Mouse (Mus musculus) frontal cortex, postnatal 14 days (tissue): ENCODE measurements around the gene Gm8653.
"Not testable (repeated sequence)": the region's sequence is repeated elsewhere in the genome, so short reads cannot be mapped to it uniquely, and the experiment has no call there.

ENCODE experiments used
- DNase-seq, 2 experiments: peaks; one replicate each; pipeline ENCODE4 v3.0.0; 2022; ENCODE audit warnings: low spot score in 2 of 2

Gm8653 gene

DNA sequence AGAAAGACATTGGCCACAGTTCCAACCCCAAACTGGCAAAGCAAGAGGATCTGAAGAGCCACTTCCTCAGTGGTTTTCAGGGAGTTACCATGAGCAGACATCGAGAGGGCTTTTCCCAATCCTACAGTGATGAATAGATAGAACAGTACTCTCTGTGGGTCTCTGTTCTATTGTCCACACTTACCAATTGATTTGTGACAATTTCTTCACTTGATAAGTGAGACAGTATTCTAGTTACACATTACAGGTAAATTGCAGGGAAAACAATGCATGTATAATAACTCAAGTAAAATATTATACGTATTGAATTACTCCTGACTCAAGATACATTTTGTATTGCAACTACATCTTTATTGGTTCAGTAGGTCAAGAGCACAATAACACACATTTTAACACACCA lies at the start of gene Gm8653:
Gm8653 (minus strand) TSS at position 101 of the 400 bp plus-strand sequence.
- not testable (repeated sequence) for DNase-seq

DNA sequence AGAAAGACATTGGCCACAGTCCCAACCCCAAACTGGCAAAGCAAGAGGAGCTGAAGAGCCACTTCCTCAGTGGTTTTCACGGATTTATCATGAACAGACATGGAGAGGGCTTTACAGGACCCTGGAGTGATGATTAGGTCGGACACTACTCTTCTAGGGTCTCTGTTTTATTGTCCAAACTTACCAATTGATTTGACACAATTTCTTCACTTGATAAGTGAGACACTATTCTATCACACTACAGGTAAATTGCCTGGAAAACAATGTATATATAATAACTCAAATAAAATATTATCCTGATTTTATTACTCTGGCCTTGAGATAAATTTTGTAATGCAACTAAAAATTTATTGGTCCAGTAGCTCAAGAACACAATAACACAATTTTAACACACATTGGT lies 28.3 kb upstream of the Gm8653 start, which contains the start of gene Gm8453:
Gm8453 (minus strand) TSS at position 101 of the 400 bp plus-strand sequence.
- not testable (repeated sequence) for DNase-seq

DNA sequence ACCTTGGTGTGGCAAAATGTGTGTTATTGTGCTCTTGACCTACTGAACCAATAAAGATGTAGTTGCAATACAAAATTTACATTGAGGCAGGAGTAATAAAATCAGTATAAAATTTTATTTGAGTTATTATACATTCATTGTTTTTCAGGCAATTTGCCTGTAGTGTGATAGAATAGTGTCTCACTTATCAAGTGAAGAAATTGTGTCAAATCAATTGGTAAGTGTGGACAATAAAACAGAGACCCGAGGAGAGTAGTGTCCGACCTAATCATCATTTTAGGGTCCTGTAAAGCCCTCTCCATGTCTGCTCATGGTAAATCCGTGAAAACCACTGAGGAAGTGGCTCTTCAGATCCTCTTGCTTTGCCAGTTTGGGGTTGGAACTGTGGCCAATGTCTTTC lies 12.0 kb downstream of the Gm8653 start, which contains the start of gene Vmn1r143:
Vmn1r143 (plus strand) TSS at position 301 of the 400 bp plus-strand sequence.
- not testable (repeated sequence) for DNase-seq

DNA sequence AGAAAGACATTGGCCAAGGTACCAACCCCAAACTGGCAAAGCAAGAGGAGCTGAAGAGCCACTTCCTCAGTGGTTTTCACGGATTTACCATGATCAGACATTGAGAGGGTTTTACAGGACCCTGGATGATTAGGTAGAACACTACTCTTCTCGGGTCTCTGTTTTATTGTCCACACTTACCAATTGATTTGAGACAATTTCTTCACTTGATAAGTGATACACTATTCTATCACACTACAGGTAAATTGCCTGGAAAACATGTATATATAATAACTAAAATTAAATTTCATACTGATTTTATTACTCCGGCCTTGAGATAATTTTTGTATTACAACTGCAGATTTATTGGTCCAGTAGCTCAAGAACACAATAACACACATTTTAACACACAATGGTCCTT lies 37.1 kb downstream of the Gm8653 start, which contains the start of gene Vmn1r142:
Vmn1r142 (minus strand) TSS at position 101 of the 400 bp plus-strand sequence.
- not testable (repeated sequence) for DNase-seq
